Mouse (Mus musculus): ENCODE measurements around the gene Snrnp40.

The Snrnp40 gene

GRCm38 (mm10) chr4:130379181-130379580 is 19.2 kb downstream of the Snrnp40 start:
- DNase-seq (ENCODE audit: low spot score in 2 of 2): no peak

GRCm38 (mm10) chr4:130380418-130380817 is 20.5 kb downstream of the Snrnp40 start:
- DNase-seq (ENCODE audit: low spot score in 2 of 2): no peak

GRCm38 (mm10) chr4:130387256-130387655 is 27.3 kb downstream of the Snrnp40 start:
- DNase-seq (ENCODE audit: low spot score in 2 of 2): no peak

- DNase-seq (ENCODE audit: low spot score in 2 of 2): no peak
These were observed 29.6 kb downstream of the Snrnp40 start for GRCm38 (mm10) chr4:130389496-130389895.

- DNase-seq (ENCODE audit: low spot score in 2 of 2): no peak
These were observed 30.0 kb downstream of the Snrnp40 start for GRCm38 (mm10) chr4:130389927-130390326.

GRCm38 (mm10) chr4:130391265-130391664 is 31.3 kb downstream of the Snrnp40 start:
- DNase-seq (ENCODE audit: low spot score in 2 of 2): no peak

All from urinary bladder, postnatal 4 days (tissue).